Mouse (Mus musculus): ENCODE data around the gene Golga4. TPM values are rescaled to one million over a fixed set of nuclear protein-coding genes. Genes with fewer than 3 reads are reported as not detected.

Gene Golga4
- polyA plus RNA-seq, 1 experiment from 2014 or later, result 30.6 TPM

DNA sequence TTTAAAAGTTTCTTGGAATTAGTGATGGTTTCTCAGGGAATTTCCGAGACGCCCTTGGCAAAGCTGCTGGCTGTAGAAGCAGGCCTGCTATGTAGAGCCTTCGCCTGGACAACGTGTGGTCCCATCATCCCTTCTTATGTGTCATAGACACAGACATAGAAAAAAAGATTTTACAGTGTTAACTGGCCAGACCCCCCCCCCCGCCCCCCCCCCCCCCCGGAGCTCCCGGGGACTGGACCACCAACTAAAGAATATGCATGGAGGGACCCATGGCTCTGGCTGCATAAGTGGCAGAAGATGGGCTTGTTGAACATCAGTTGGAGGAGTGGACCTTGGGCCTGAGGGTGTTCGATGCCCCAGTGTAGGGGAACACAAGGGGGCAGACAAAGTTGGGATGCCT lies 11.6 kb downstream of the Golga4 start:
- TF ChIP-seq CTCF (IDR thresholded peaks at IDR 0.05) (no peak), EP300 (IDR thresholded peaks at IDR 0.05) (no peak)
- no peak overlapping the region for H3K4me2 ChIP-seq (replicated peaks; ENCODE audit: low read depth, low read length)
- no peak for ATAC-seq
- no peak for DNase-seq (ENCODE audit: low spot score)
- H3K27me3 ChIP-seq (replicated peaks; ENCODE audit: insufficient read depth, low read length), result no peaks in the 10 kb centered on the region
- H3K4me3 ChIP-seq (ENCODE audit: low read depth, low read length), result no peak overlapping the region
- no peaks in the 10 kb centered on the region for H3K9me3 ChIP-seq (ENCODE audit: low read length)
- no peaks in the 10 kb centered on the region for H3K4me1 ChIP-seq (ENCODE audit: insufficient read depth, low read depth, low read length)
- no peak overlapping the region for H3K27ac ChIP-seq (ENCODE audit: low read length)
- WGBS, result 80% methylated on average over 6 of the region's 8 CpGs
- H3K36me3 ChIP-seq (ENCODE audit: insufficient read depth, low read length), result peaks cover 7% of the 10 kb centered on the region; the same call in 1 of the 2 replicates
- no peak overlapping the region for H3K9ac ChIP-seq (replicated peaks; ENCODE audit: low read depth)

GRCm38 (mm10) chr9:118519101-118519500 lies 13.0 kb downstream of the Golga4 start:
- Histone ChIP-seq H3K4me2 (replicated peaks; ENCODE audit: low read depth, low read length) (no peak overlapping the region), H3K4me3 (ENCODE audit: low read depth, low read length) (no peak overlapping the region), H3K9ac (replicated peaks; ENCODE audit: low read depth) (no peak overlapping the region), H3K36me3 (ENCODE audit: insufficient read depth, low read length) (peaks cover 7% of the 10 kb centered on the region; the same call in 1 of the 2 replicates), H3K4me1 (ENCODE audit: insufficient read depth, low read depth, low read length) (no peaks in the 10 kb centered on the region), H3K27ac (ENCODE audit: low read length) (no peak overlapping the region), H3K9me3 (ENCODE audit: low read length) (no peaks in the 10 kb centered on the region), H3K27me3 (replicated peaks; ENCODE audit: insufficient read depth, low read length) (no peaks in the 10 kb centered on the region)
- TF ChIP-seq CTCF (IDR thresholded peaks at IDR 0.05) (no peak), EP300 (IDR thresholded peaks at IDR 0.05) (no peak)
- 60% methylated on average over 8 of the region's 8 CpGs for WGBS
- ATAC-seq, result no peak
- DNase-seq (ENCODE audit: low spot score), result no peak

DNA sequence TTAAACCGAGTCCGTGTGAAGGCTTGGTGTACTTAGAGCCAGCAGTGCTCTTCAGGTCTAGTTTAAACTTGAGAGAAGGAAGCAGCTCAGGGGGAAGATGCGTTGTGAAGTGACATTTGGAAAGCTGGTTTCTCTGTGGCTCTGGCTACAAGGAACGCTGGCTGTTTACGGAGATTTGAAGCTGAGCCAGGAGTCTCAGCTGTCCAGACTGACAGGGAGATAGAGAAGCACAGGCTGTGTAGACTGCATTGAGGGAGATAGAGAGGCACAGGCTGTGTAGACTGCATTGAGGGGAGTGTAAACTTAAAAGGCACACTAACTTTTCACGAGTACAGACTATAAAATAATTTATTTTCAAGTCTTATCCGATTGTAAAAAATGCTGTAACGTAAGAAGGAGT lies 13.9 kb downstream of the Golga4 start:
- DNase-seq (ENCODE audit: low spot score), result peak; percentile 60
- H3K4me1 ChIP-seq (ENCODE audit: insufficient read depth, low read depth, low read length), result no peaks in the 10 kb centered on the region
- H3K4me2 ChIP-seq (replicated peaks; ENCODE audit: low read depth, low read length), result no peak overlapping the region
- ATAC-seq, result 0 out of 2 replicates have a peak, but pooled peaks have one; percentile 30
- no peaks in the 10 kb centered on the region for H3K9me3 ChIP-seq (ENCODE audit: low read length)
- peaks cover 3% of the 10 kb centered on the region for H3K36me3 ChIP-seq (ENCODE audit: insufficient read depth, low read length)
- no peak overlapping the region for H3K27ac ChIP-seq (ENCODE audit: low read length)
- TF ChIP-seq CTCF (IDR thresholded peaks at IDR 0.05), result no peak
- TF ChIP-seq EP300 (IDR thresholded peaks at IDR 0.05), result no peak
- 34% methylated on average over 8 of the region's 8 CpGs for WGBS
- H3K9ac ChIP-seq (replicated peaks; ENCODE audit: low read depth), result no peak overlapping the region
- no peaks in the 10 kb centered on the region for H3K27me3 ChIP-seq (replicated peaks; ENCODE audit: insufficient read depth, low read length)
- H3K4me3 ChIP-seq (ENCODE audit: low read depth, low read length), result no peak overlapping the region

DNA sequence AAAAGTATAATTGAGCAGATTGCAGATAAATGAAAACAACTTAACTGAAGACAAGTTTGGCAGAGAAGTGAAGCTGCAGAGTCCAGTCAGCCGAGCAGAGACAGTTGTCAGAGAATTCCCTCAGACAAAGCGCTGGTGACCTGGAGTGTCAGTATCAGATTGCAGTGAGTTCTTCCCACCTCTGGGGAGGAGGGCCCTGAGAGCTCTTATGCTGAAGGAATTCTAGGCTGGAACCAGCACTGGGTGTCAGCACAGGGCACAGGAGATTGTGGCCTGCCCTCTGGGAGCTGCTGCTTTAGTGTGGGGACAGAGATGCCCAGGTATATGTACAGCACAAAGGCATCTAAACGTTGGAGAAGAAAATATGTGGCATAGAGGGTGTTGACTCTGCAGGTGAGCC lies 14.8 kb downstream of the Golga4 start:
- TF ChIP-seq CTCF (IDR thresholded peaks at IDR 0.05) (no peak), EP300 (IDR thresholded peaks at IDR 0.05) (no peak)
- 34% methylated on average over 3 of the region's 3 CpGs for WGBS
- Histone ChIP-seq H3K27ac (ENCODE audit: low read length) (no peak overlapping the region), H3K36me3 (ENCODE audit: insufficient read depth, low read length) (peaks cover 8% of the 10 kb centered on the region), H3K27me3 (replicated peaks; ENCODE audit: insufficient read depth, low read length) (no peaks in the 10 kb centered on the region), H3K9me3 (ENCODE audit: low read length) (no peaks in the 10 kb centered on the region), H3K4me2 (replicated peaks; ENCODE audit: low read depth, low read length) (no peak overlapping the region), H3K9ac (replicated peaks; ENCODE audit: low read depth) (no peak overlapping the region), H3K4me3 (ENCODE audit: low read depth, low read length) (no peak overlapping the region), H3K4me1 (ENCODE audit: insufficient read depth, low read depth, low read length) (no peaks in the 10 kb centered on the region)
- DNase-seq (ENCODE audit: low spot score) (no peak), ATAC-seq (no peak)

DNA sequence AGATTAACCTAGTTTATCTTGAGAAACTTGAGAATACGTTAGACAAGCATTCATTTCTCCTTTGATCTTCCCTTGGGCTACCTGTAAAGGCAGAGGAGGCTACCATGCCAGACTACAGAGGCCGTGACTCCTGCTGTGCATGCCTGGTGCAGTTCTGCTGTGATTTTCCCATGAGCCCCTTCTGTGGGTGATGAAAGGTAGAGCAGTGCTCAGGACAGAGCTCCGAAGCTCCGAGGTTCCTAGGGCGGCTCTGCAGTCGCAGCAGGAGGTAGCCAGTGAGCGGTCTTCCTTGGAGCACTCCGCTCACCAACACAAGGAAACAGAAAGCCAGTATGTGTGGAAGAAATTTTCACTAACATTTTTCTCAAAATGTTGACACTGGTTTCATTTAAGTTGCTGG lies 15.6 kb downstream of the Golga4 start:
- WGBS, result 83% methylated on average over 8 of the region's 8 CpGs
- no peak overlapping the region for H3K27ac ChIP-seq (ENCODE audit: low read length)
- H3K27me3 ChIP-seq (replicated peaks; ENCODE audit: insufficient read depth, low read length), result no peaks in the 10 kb centered on the region

GRCm38 (mm10) chr9:118523738-118524137 lies 17.7 kb downstream of the Golga4 start:
- H3K27ac ChIP-seq (ENCODE audit: low read length), result no peak overlapping the region
- 89% methylated on average over 11 of the region's 11 CpGs for WGBS
- no peaks in the 10 kb centered on the region for H3K4me1 ChIP-seq (ENCODE audit: insufficient read depth, low read depth, low read length)
- H3K4me3 ChIP-seq (ENCODE audit: low read depth, low read length), result no peak overlapping the region
- peaks cover 19% of the 10 kb centered on the region for H3K36me3 ChIP-seq (ENCODE audit: insufficient read depth, low read length)
- DNase-seq (ENCODE audit: low spot score) (no peak), ATAC-seq (no peak)
- H3K4me2 ChIP-seq (replicated peaks; ENCODE audit: low read depth, low read length), result no peak overlapping the region
- no peaks in the 10 kb centered on the region for H3K27me3 ChIP-seq (replicated peaks; ENCODE audit: insufficient read depth, low read length)
- H3K9me3 ChIP-seq (ENCODE audit: low read length), result no peaks in the 10 kb centered on the region
- no peak for TF ChIP-seq CTCF (IDR thresholded peaks at IDR 0.05)
- TF ChIP-seq EP300 (IDR thresholded peaks at IDR 0.05), result no peak
- no peak overlapping the region for H3K9ac ChIP-seq (replicated peaks; ENCODE audit: low read depth)

More for the DNA sequence above, 15.6 kb downstream of the Golga4 start:
- H3K36me3 ChIP-seq (ENCODE audit: insufficient read depth, low read length), result peaks cover 10% of the 10 kb centered on the region
- no peak overlapping the region for H3K4me3 ChIP-seq (ENCODE audit: low read depth, low read length)
- no peak overlapping the region for H3K9ac ChIP-seq (replicated peaks; ENCODE audit: low read depth)
- no peaks in the 10 kb centered on the region for H3K4me1 ChIP-seq (ENCODE audit: insufficient read depth, low read depth, low read length)
- no peak overlapping the region for H3K4me2 ChIP-seq (replicated peaks; ENCODE audit: low read depth, low read length)
- no peaks in the 10 kb centered on the region for H3K9me3 ChIP-seq (ENCODE audit: low read length)
- no peak for ATAC-seq
- no peak for DNase-seq (ENCODE audit: low spot score)
- TF ChIP-seq EP300 (IDR thresholded peaks at IDR 0.05) (no peak), CTCF (IDR thresholded peaks at IDR 0.05) (no peak)

GRCm38 (mm10) chr9:118527056-118527455 lies 21.0 kb downstream of the Golga4 start:
- peaks cover 31% of the 10 kb centered on the region for H3K36me3 ChIP-seq (ENCODE audit: insufficient read depth, low read length)
- TF ChIP-seq CTCF (IDR thresholded peaks at IDR 0.05) (no peak), EP300 (IDR thresholded peaks at IDR 0.05) (no peak)
- ATAC-seq (no peak), DNase-seq (ENCODE audit: low spot score) (no peak)
- H3K9me3 ChIP-seq (ENCODE audit: low read length), result no peaks in the 10 kb centered on the region
- 85% methylated on average over 18 of the region's 18 CpGs for WGBS
- no peaks in the 10 kb centered on the region for H3K27me3 ChIP-seq (replicated peaks; ENCODE audit: insufficient read depth, low read length)
- H3K9ac ChIP-seq (replicated peaks; ENCODE audit: low read depth), result no peak overlapping the region
- H3K27ac ChIP-seq (ENCODE audit: low read length), result no peak overlapping the region
- no peak overlapping the region for H3K4me2 ChIP-seq (replicated peaks; ENCODE audit: low read depth, low read length)
- no peak overlapping the region for H3K4me3 ChIP-seq (ENCODE audit: low read depth, low read length)
- H3K4me1 ChIP-seq (ENCODE audit: insufficient read depth, low read depth, low read length), result no peaks in the 10 kb centered on the region

Data from lung, postnatal 0 days (tissue).